Mouse (Mus musculus) heart, embryonic 10.5 days (tissue): ENCODE data around the gene Fpr2. TPM values are rescaled to one million over a fixed set of nuclear protein-coding genes. Genes with fewer than 3 reads are reported as not detected.
A peak's percentile ranks its signal among the peaks of the same experiment; 100 is the strongest.
"Not testable (repeated sequence)": the region's sequence is repeated elsewhere in the genome, so short reads cannot be mapped to it uniquely, and the experiment has no call there.

Experiments used
- DNase-seq: peaks from one replicate; pipeline ENCODE4 v3.0.0-alpha.2; 2017; ENCODE audit warnings: low spot score
- H3K27ac ChIP-seq: fragments of 300-500 bp; sonication (generic); 2 replicates; pipeline ENCODE4 v1.5.1; 2016; ENCODE audit warnings: mild to moderate bottlenecking
- H3K27me3 ChIP-seq: fragments of 300-500 bp; sonication (generic); 2 replicates; pipeline ENCODE4 v1.6.1; 2016; ENCODE audit warnings: mild to moderate bottlenecking; ENCODE audit not compliant: poor library complexity, insufficient read depth, severe bottlenecking
- H3K36me3 ChIP-seq: fragments of 300-500 bp; sonication (generic); 2 replicates; pipeline ENCODE4 v1.6.1; 2016; ENCODE audit warnings: mild to moderate bottlenecking, moderate library complexity
- H3K4me1 ChIP-seq: fragments of 300-500 bp; sonication (generic); 2 replicates; pipeline ENCODE4 v1.6.1; 2016; ENCODE audit warnings: mild to moderate bottlenecking
- H3K4me3 ChIP-seq: fragments of 300-500 bp; sonication (generic); 2 replicates; pipeline ENCODE4 v1.5.1; 2016; ENCODE audit warnings: mild to moderate bottlenecking, moderate library complexity
- H3K9me3 ChIP-seq: fragments of 300-500 bp; sonication (generic); 2 replicates; pipeline ENCODE4 v1.6.1; 2016; ENCODE audit warnings: mild to moderate bottlenecking, moderate library complexity
- WGBS: fragments of 180-500 bp; shearing (Covaris S2); methylation state at CpG from one replicate; pipeline ENCODE4 v1.1.7; 2016; 5-methylcytosine and 5-hydroxymethylcytosine counted together
- polyA plus RNA-seq: library from polyadenylated mRNA; unstranded; fragments of >200 nt; fragmentation: Nextera tagmentation; extraction: Ambion mirVana; gene quantifications from 2 replicates; pipeline ENCODE4 v1.2.1, GENCODE M21; 2016

The Fpr2 gene
- not detected in 2 replicates for polyA plus RNA-seq

DNA sequence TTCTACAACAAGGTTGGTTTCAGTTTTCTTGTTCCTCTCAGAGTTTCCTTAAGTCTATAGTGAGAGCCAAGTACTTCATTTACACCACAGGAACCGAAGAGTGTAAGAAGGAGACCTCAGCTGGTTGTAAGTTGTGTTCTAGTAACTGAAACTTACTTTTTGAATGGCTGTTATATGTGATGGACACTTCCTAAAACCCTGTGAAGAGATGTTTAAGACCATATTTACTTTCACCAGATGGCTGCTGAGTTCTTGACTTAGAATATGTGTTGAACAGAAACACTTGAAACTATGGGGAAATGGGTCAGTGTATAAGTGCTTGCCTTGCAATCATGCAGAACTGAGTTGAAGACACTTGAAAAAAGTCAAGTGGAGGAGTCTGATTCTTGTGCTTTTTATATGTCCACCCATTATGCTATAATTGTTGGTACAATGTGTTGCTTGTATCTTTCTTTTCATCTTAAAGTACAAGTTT, at the start of gene Fpr2, which contains the start of gene Fpr3:
TSS of gene Fpr2 (plus strand) at position 51 of the 475 bp plus-strand sequence.
TSS of gene Fpr3 (plus strand) at position 79 of the 475 bp plus-strand sequence.
- Histone ChIP-seq H3K27me3 (no peaks in the 10 kb centered on the region), H3K9me3 (no peaks in the 10 kb centered on the region), H3K4me1 (no peaks in the 10 kb centered on the region), H3K4me3 (no peak within 1 kb of the TSS), H3K27ac (no peak within 1 kb of the TSS), H3K36me3 (no peaks in the 10 kb centered on the region)
- no peak for DNase-seq
- 65% methylated on average over 1 of the region's 1 CpGs for WGBS

DNA sequence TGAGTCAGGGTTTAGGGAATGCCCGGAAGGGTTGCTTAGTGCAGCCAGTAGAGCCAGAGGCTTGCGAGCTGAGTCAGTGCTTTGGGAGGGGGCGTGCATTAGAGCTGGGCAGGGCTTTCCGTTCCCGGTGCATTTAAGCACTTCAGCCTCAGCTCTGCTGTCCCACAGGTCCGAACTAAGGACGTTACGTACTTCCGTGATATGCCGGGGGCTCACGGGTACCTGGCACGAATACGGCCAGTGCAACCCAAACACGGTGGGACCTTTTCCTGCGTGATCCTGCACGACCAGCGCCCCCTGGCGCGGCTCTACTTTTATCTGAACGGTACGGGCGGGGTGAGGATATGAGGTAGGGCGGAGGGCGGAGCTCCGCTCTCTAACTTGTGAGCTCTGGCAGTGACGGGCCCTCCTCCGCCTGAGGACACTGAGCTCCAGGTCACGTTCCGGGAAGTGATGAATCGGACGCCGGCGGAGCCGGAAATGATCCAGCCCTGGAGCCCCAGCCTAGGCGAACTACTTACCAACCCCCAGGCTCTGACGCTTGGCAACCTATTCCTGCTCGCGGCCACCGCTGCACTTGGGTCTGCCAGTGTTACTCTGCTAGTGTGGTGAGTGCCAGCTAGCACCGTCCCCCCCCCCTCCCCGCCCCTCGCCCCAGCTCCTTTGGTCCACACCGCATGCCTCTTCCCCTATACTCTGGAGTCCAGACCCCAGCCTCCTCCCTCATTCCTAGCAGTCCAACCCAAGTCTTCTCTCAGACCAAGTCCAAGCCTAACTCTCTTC, 49.5 kb upstream of the Fpr2 start:
- Histone ChIP-seq H3K36me3 (peaks cover 49% of the 10 kb centered on the region), H3K4me1 (peaks cover 48% of the 10 kb centered on the region)

DNA sequence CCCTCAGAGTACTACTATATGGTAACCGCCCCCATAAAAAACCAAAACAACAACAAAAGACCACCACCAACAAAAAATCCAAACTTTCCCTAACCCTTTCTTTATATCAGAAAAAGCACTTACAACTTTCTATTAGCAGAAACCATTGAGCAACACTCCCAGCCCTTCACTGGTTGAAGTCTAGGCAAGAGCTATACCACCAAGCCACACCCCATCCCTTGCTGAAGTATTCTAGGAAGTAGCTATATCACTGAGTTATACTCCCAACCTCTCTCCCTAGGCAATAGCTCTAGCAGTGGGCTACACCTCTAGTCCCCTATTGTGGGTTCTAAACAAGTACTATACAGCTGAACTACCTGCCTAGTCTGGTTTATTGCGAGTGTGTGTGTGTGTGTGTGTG, 48.3 kb upstream of the Fpr2 start:
- WGBS, result 93% methylated on average over 2 of the region's 2 CpGs
- DNase-seq, result no peak
- H3K9me3 ChIP-seq, result no peaks in the 10 kb centered on the region
- no peak overlapping the region for H3K27ac ChIP-seq
- peaks cover 39% of the 10 kb centered on the region for H3K36me3 ChIP-seq
- peaks cover 36% of the 10 kb centered on the region for H3K4me1 ChIP-seq
- H3K27me3 ChIP-seq, result no peaks in the 10 kb centered on the region
- H3K4me3 ChIP-seq, result no peak overlapping the region

More for the DNA sequence above, 49.5 kb upstream of the Fpr2 start:
- DNase-seq, result peak; percentile 98
- Histone ChIP-seq H3K4me3 (peak overlapping the region; percentile 65), H3K27me3 (no peaks in the 10 kb centered on the region), H3K9me3 (no peaks in the 10 kb centered on the region), H3K27ac (peak overlapping the region; percentile 89)
- WGBS, result under 1% methylated on average over 42 of the region's 43 CpGs

DNA sequence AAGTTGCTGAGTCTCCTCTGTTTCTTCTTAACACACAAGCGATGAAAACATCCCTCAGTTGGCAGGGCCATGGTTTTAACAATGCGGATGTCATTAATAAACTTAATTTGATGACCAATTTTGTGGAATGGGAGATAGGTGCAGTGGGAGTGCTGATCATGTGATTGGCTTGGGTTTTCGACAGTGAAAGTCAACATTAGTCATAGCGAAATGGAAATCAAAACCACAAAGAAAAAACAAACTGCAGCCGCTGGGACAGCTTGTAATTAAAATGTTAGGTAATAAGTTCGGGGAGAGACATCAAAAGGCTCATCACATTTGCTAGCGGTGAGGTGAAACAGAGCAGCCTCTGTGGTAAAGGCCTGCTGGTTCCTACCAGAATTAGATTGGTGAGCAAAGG, 46.8 kb upstream of the Fpr2 start:
- H3K9me3 ChIP-seq, result no peaks in the 10 kb centered on the region
- no peaks in the 10 kb centered on the region for H3K27me3 ChIP-seq
- no peak overlapping the region for H3K27ac ChIP-seq
- H3K4me3 ChIP-seq, result no peak overlapping the region
- H3K4me1 ChIP-seq, result peaks cover 23% of the 10 kb centered on the region
- peaks cover 37% of the 10 kb centered on the region for H3K36me3 ChIP-seq
- WGBS, result 90% methylated on average over 7 of the region's 7 CpGs
- DNase-seq, result no peak

DNA sequence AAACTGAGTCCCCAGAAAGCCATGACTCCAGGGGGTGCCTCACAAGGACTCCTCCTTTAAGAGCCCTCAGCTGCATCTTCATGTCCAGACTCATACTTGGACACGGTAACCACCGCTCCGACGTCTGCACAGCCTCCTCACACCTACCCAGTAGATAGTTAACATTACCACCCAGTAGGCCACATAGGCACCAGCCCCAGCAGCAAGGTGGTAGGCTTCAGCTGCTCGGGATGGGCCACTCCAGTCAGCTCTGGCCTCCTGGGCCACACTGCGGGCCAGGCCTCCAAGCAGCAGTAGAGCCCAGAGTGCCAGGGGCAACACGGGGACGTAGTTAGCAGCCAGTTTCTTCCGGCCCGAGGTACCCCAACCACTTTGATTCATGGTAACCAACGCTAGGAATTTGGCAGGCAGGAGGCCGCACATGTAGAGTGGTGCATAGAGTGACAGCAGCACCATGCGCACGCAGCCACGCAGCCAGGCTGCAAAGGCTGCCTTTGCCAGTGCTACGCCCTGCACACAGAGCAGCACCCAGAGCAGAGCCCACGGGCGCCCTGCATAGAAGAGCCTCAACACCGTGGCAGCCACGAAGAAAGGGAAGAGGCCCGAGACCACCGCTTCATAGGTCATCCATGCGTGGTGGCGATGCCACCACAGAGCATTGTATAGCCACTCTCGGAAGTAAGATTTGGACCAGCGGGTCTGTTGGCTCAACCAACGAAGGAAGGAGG, 43.9 kb upstream of the Fpr2 start:
- H3K36me3 ChIP-seq, result peaks cover 25% of the 10 kb centered on the region
- 0 out of 2 replicates have a peak, but pooled peaks cover 10% of the 10 kb centered on the region for H3K27me3 ChIP-seq
- no peaks in the 10 kb centered on the region for H3K4me1 ChIP-seq
- no peak for DNase-seq
- H3K4me3 ChIP-seq, result no peak overlapping the region
- 68% methylated on average over 27 of the region's 27 CpGs for WGBS
- H3K27ac ChIP-seq, result no peak overlapping the region
- no peaks in the 10 kb centered on the region for H3K9me3 ChIP-seq

DNA sequence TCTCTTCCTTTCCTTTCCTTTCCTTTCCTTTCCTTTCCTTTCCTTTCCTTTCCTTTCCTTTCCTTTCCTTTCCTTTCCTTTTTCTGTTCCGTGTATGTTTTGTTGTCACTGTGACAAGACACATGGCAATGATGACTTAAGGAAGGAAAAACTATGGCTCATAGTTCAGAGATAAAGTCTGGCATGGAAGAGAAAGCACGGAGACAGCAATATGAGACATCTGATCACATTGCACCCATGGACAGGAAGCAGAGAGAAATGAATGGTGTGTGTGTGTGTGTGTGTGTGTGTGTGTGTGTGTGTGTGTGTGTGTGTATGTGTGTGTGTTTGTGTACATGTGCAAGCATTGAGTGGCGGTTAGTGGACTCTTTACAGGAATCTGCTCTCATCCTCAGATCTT, 43.0 kb upstream of the Fpr2 start:
- Histone ChIP-seq H3K36me3 (peaks cover 21% of the 10 kb centered on the region), H3K27me3 (peaks cover 19% of the 10 kb centered on the region)
- H3K4me3 ChIP-seq, DNase-seq, H3K27ac ChIP-seq, H3K4me1 ChIP-seq, H3K9me3 ChIP-seq: not testable (repeated sequence)
- WGBS, result 77% methylated on average over 3 of the region's 3 CpGs

DNA sequence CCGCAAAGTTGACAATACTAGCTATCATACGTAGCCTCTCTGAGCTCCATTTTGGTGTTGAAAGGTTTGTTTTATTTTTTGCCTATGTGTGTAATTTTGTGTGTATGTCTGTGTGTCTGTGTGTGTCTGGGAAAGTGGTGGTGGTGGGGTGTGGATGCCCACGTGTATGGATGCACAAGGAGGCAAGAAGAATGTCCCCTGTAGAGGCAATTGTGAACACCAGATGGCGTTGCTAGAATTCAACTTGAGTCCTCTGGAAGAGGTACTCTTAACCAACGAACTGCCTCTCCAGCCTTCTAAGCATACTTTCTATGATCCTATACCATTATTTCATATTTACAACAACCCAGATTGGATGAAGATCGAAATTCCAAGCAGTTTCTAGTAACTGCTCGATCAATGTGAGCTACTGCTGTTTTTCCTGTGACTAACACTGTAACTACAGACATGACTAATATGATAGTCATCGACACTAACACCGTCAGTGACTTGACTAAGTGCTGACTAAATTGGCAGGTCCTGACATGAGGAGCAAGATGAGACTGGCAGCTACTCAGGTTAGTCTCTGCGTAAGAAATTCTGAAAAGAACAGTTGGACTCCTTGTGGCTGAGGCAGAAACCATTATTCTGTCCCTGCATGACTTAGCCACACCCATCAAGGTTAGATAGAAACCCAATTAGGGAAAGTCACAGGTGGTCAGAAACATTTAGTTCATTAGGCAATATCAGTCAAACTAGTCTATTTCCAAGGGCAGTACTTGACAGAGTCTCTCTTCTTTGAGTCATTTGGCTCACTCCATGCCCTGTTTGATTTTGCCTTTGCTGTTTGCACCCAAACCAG, 42.2 kb upstream of the Fpr2 start:
- DNase-seq, result no peak
- 70% methylated on average over 10 of the region's 10 CpGs for WGBS

DNA sequence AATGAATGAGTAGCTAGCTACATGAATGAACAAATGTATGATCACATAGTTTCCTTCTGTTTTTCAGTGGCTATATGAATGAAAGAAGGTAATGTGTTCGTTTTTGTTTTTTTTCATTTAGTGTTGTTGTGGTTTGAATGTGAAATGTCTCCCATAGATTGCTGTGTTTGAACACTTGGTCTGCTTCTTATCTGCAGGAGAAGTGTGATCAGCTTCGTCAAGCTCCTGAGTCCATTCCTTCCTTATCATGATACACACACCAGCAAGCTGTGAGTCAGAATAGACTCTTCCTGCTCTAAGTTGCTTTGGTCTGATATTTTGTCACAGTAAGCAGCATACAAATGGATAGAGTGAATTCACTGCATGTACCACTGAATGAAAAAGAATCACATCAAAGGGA, 38.6 kb upstream of the Fpr2 start:
- peaks cover 42% of the 10 kb centered on the region for H3K27me3 ChIP-seq
- 49% methylated on average over 2 of the region's 2 CpGs for WGBS
- no peak for DNase-seq
- H3K4me1 ChIP-seq, result peaks cover 6% of the 10 kb centered on the region
- no peak overlapping the region for H3K4me3 ChIP-seq
- H3K27ac ChIP-seq, result no peak overlapping the region
- no peaks in the 10 kb centered on the region for H3K9me3 ChIP-seq
- no peaks in the 10 kb centered on the region for H3K36me3 ChIP-seq

More for the DNA sequence above, 42.2 kb upstream of the Fpr2 start:
- Histone ChIP-seq H3K36me3 (peaks cover 13% of the 10 kb centered on the region), H3K27me3 (peaks cover 27% of the 10 kb centered on the region), H3K4me1 (peaks cover 6% of the 10 kb centered on the region), H3K27ac (no peak overlapping the region), H3K9me3 (no peaks in the 10 kb centered on the region), H3K4me3 (no peak overlapping the region)

DNA sequence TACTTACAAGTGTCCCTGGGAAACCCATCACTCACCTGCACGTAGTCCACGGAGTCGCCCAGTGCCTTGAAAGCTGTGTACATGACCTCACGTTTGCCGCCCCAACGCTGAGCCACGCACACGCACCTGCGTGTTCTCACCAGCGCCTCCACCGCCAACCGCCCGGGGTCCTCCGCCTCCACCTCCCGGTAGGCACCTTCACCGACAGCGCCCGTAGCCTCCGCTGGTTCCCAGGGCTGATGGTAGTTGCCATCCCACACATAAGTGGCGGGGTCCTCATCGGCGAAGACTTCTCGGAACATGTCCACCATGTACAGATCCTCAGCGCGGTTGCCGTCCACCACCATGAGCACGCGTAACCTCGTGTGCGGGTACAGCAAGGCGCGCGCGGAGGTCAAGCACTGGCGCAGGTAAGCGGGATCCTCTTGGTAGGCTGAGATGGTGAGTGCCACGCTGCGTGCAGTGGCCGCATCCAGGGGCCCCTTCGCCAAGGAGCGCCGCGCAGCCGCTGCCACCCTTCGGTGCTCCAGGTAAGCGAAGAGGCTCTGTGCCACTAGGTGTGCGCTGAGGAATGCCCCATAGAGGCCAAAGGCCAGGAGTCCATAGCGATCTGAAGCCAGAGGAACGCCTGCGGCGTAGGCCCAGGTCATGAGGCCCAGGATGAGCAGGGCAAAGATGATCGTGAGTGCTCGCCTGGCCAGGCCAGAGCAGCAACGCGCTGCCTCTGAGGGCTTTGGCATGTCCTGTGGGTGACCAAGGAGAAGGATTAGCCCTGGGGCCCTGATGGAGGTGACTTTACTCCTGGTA, 37.5 kb upstream of the Fpr2 start:
- DNase-seq, result no peak
- Histone ChIP-seq H3K4me3 (peak overlapping the region; percentile 40; the same call in 1 of the 2 replicates), H3K27ac (no peak overlapping the region), H3K9me3 (no peaks in the 10 kb centered on the region), H3K4me1 (peaks cover 9% of the 10 kb centered on the region), H3K27me3 (peaks cover 42% of the 10 kb centered on the region), H3K36me3 (no peaks in the 10 kb centered on the region)
- WGBS, result 15% methylated on average over 55 of the region's 55 CpGs

DNA sequence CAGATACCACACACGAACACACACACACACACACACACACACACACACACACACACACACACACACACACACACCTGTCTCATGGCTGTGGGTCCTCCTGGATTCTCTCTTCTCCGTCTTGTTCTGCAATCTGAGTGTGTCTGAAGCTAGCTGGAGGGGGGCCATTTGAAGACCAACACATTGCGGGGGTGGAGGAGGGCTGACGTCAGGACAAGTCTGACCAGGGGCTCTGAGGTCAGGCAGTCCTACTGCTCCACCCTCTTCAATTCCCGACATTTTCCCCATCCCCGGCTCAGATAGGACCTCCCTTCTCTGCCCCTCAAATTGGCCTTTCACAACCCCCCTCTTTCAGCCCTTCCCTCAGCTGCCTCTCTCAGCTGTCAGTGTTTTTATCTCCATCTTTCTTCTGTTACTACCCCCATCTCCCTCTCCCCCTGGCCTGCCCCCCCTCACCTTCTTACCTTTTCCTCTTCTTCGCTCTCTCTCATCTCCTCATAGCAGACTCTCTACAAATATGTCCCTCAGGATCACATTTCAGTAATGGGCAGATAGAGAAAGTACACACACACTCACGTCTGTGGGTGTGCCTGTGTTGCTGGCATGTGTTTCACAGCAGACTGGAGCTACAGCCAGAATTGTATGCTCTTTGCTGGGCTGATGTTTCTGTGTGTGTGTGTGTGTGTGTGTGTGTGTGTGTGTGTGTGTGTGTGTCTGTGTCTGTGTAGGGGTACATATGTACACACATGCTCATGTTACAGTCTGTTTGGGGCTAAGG, 32.4 kb upstream of the Fpr2 start, which contains the start of gene Has1:
TSS of gene Has1 (minus strand) at position 142 of the 775 bp plus-strand sequence.
- Histone ChIP-seq H3K4me1 (peaks cover 7% of the 10 kb centered on the region), H3K36me3 (no peaks in the 10 kb centered on the region), H3K4me3 (no peak within 1 kb of the TSS), H3K27me3 (peaks cover 17% of the 10 kb centered on the region), H3K9me3 (no peaks in the 10 kb centered on the region), H3K27ac (no peak within 1 kb of the TSS)
- 39% methylated on average over 8 of the region's 8 CpGs for WGBS
- DNase-seq, result no peak

DNA sequence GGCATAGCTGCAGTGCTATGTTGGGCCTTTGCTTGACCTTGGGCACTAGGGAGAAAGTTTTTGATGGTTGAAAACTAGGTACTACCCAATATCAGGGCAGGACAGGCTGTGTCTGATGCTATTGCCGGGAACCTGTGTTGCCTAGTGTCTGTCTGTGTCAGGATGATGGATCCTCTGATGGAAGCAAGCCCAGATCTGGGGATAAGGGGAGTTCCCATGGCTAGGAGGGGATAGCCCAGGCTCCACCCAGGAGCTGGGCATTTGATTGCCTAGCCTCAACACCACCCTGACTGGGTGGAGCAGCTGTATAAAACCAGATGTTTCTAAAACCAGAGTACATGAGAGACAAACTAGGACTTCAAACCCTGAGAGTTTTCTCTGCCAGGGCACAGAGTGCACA, 31.0 kb upstream of the Fpr2 start:
- no peak for DNase-seq
- Histone ChIP-seq H3K4me1 (peaks cover 5% of the 10 kb centered on the region; the same call in 1 of the 2 replicates), H3K9me3 (no peaks in the 10 kb centered on the region), H3K27ac (no peak overlapping the region), H3K4me3 (no peak overlapping the region), H3K36me3 (no peaks in the 10 kb centered on the region), H3K27me3 (0 out of 2 replicates have a peak, but pooled peaks cover 3% of the 10 kb centered on the region)
- 78% methylated on average over 1 of the region's 1 CpGs for WGBS
